Mouse (Mus musculus): ENCODE data around the gene Fn1. TPM values are rescaled to one million over a fixed set of nuclear protein-coding genes. Genes with fewer than 3 reads are reported as not detected.

The Fn1 gene
- total RNA-seq, 2 experiments from 2014 or later: 55.8 to 113 TPM

GRCm38 (mm10) chr1:71605751-71606150, 47.2 kb downstream of the Fn1 start:
- DNase-seq: no peak

GRCm38 (mm10) chr1:71595365-71595764, 57.6 kb downstream of the Fn1 start:
- no peak for DNase-seq

GRCm38 (mm10) chr1:71594268-71594667, 58.7 kb downstream of the Fn1 start:
- DNase-seq: no peak

DNA sequence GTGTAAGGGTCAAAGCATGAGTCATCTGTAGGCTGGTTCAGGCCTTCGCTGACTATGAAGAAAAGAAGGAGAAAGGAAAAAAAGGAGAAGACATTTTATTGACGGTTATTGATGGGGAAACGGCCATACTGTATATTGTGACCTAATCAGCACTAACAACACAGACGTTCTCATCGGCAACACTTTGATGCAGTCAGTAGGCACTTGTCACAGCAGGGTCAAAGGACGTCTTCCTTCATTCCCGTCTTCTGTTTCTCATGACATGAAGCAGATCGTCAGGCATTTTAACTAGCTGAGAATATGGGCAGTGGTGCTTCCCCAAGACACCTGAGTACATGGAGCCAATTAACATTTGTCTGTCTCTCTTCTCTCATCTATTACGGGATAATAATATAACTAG, 59.8 kb downstream of the Fn1 start:
- no peak for DNase-seq

GRCm38 (mm10) chr1:71590038-71590437, 63.0 kb downstream of the Fn1 start:
- DNase-seq: no peak

GRCm38 (mm10) chr1:71586658-71587057, 66.3 kb downstream of the Fn1 start:
- no peak for DNase-seq

DNA sequence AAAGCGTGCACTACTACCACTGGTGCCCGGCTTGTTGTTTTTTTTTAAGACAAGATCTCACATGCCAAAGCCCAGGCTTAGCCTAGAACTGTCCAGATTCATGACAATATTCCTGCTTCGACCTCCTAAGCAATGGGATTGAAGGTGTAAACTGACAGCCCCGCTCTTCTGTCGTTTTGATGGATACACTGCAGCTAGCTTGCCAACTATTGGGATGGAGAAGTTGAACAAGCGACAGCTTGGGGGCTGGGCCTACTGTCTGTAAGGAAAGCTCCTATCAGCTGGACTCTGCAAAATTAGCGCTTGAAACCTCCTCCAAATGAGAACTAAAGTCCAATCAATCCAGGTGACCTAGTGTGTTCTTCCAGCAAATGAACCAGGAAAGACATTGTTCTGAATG, 69.1 kb downstream of the Fn1 start:
- DNase-seq: no peak

GRCm38 (mm10) chr1:71583302-71583701, 69.7 kb downstream of the Fn1 start:
- no peak for DNase-seq

DNA sequence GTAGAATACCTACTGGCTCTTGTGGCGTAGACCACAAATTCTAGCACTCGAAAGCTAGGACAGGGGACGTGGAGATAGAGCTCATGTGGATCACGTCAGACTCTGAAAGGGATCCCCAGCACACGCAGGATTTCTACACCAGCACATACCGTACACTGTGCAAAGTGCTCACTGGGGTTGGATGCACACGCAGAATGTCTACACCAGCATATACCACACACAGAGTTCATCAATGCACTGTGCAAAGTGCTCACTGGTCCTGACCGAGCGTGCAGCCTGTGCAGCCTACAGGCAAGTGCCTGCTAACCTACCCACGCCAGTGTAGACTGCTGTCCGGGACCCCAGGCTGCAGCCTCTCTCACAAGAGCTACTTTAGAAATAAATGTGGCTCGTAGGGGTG, 72.6 kb downstream of the Fn1 start:
- no peak for DNase-seq

DNA sequence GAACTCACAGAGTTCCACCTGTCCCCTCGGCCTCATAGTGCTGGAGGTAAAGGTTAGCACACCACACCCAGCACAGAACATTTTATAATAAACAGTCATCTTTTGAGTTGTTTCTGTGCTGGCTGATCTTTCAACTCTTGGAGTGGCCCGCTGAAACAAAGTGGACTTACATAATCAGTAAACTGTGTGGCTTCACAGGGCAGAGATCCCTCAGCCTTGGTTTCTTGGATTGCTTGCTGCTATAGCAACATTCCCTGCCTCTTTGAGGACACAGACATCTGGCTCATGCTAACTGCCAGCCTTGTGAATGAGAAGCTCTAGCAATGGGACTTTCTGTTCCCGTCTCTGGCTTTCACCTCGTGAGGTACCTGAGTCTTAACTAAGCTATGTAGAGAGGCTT, 73.5 kb downstream of the Fn1 start:
- DNase-seq: peak; percentile 65 to 67

GRCm38 (mm10) chr1:71576837-71577236, 76.2 kb downstream of the Fn1 start:
- no peak for DNase-seq

DNA sequence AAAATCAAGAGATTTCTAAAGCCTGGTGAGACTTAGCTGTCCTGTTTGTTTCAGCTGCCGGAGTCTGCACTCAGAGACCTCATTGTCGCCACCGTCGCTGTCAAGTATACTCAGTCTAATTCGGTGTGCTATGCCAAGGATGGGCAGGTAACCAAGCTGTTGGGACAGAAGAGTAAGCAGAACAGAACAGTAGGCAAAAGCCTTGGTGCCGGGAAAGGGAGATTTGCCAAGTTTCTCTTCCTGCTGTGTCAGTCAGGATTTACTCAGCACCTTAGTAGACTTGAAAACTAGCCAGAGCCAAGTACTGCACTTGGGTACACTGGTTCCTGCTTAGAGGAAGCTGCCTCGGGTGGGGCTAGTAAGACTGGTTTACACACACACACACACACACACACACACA, 77.0 kb downstream of the Fn1 start:
- DNase-seq: peak; percentile 31 to 34

DNA sequence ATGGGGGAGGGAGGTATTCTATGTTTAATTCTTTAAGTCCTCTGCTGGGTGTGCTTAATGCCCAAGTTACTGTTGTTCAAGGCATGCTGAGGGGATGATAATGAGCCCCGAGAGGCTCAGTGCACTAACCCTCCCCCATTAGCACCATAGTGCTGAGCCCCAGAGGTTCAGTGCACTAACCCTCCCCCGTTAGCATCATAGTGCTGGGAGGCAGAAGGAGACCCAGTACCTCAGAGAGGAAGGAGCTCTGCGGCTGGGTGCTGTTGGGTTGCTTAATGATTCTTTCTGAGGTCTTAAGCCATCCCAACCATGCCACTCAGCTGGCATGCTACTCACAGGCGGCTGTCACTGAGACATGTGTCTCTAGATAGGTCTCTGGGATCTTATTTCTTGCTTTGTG, 82.9 kb downstream of the Fn1 start:
- no peak for DNase-seq

GRCm38 (mm10) chr1:71567884-71568605, 85.0 kb downstream of the Fn1 start:
- no peak for DNase-seq

DNA sequence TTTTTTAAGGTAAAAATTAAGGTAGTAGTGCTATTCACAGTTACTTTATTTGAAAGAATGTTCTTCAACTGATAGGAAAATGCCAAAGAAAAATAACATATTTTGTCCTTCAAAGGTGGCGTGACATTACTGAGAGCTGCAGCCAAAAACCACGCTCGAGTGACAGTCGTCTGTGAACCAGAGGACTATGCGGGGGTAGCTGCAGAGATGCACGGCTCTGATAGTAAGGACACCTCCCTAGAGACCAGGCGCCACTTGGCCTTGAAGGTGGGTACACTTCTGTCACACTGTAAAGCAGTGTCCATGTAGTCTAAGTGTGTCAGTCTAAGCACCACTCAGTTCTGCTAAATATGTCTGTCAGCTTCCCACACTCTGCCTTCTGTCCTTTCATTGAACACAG, 88.7 kb downstream of the Fn1 start:
- no peak for DNase-seq

GRCm38 (mm10) chr1:71560626-71561025, 92.4 kb downstream of the Fn1 start:
- DNase-seq: no peak

GRCm38 (mm10) chr1:71556688-71557612, 96.0 kb downstream of the Fn1 start, which contains the start of gene Atic:
Gene Atic, plus strand, starts transcription at chr1:71557150.
- peak; percentile 94 to 97 for DNase-seq

DNA sequence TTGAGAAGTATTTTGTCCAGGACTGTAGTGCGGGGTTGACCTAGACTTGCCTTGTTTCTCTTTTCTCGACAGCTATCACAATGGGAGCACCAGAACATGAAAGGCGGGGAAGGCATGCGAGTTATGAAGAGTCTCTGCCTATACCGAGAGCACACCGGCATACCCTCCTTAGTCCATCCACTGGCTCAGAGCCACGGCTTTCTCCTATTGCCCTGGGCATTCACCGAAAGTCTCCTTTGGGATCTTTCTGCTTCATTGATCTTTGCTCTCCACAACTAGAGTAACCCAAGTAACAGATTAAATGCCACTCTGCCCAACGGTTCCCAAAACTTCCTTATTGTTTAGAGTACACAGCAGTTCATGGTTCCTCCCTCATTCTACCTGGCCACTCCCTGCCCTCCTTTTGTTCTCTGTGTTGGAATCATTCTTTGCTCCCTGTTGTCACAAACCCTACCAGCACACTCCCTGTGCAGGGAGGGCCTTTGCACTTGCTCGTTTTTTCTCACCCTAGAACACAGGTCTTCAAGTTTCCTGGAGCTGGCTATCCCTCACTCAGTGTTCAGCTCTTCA, 102.3 kb downstream of the Fn1 start:
- no peak for DNase-seq

DNA sequence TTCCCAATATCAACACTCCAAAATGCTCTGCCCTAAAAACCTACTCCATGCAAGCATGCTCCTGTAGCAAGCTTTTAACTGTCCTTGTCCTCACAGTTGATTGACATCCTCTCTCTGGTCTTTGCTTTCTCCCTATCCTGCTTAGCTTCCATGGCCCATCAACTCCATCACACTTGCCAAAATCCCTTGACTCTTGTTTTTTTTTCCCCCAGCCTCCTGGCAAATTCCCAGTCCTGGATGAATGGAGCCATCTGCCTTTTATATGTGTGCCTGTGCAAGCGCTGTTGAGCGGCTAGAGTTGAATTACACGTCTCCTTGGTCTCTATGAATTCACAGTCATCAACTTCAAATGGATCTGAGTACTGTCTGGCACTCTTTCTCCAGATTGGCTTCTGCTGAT, 112.6 kb downstream of the Fn1 start:
- no peak for DNase-seq

- DNase-seq: no peak
Measured at GRCm38 (mm10) chr1:71539641-71540040, 113.4 kb downstream of the Fn1 start.

Data from adrenal gland, postnatal 36 days (tissue).